Mouse (Mus musculus) kidney, postnatal 36 days (tissue): ENCODE measurements at regions not wholly inside any gene's neighbourhood (a gene's known extent, or its start where the extent isn't known, plus 50 kb on each side); places are given as distances from the start of the nearest gene placed in this dataset.

Experiments
- DNase-seq, 2 experiments: peaks; one replicate each; pipeline ENCODE4 v3.0.0; 2021 to 2022; ENCODE audit warnings: mixed read lengths in 2 of 2

GRCm38 (mm10) chr3:8751356-8751755 lies 858.5 kb downstream of the Zfp704 start:
- DNase-seq, result no peak

GRCm38 (mm10) chr3:8750858-8751257 lies 859.0 kb downstream of the Zfp704 start:
- no peak for DNase-seq

DNA sequence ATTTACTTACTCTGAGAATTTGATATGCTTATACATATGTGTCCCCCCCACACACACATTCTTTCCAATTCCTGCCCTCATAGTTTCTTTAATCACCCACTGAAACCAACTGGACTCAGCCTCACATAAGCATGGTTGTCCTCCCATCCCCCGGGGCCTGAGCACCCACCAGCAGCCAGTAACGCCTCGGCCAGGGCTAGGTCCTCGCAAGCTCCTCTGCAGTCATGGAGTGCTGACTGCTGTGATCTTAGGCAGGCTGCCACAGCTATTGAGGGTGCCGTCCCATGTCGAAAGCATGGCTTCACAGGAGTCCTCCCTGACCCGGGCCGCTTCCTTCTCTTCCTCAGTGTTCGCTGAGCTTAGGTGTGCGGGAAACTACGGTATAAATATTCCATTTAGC lies 859.7 kb downstream of the Zfp704 start:
- DNase-seq, result no peak

DNA sequence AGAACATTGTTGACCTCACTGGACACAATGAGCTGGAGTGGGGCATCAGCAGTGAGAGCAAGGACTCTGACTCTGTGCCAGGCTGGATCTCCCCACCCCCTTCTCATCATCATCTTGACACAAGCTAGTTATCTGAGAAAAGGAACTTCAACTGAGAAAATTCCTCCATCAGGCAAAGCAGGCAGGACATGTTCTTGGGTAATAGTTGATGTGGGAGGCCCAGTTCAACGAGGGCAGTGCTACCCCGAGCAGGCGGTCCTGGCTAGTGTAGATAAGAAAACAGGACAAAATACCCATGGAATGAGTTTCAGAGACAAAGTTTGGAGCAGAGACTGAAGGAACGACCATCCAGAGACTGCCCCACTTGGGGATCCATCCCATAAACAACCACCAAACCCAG lies 862.7 kb downstream of the Zfp704 start:
- no peak for DNase-seq

DNA sequence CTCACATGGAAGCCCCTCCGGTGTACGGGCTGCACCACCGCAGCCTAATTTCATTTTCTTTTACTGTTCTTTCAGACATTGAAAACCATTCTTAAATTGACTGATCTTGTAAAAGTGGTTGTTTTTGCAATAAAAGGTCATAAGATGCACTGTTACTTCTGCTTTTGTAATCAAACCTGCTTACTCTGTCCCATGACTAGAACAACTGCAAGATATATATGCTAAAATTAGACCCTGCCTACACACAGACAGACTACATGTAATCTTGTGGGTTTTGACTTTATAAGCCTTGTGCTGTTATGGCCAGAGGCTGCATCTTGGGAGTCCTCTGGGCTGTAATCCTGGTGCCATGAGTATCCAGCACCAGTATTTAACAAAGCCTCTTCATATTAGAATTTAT lies 863.2 kb downstream of the Zfp704 start:
- no peak for DNase-seq

DNA sequence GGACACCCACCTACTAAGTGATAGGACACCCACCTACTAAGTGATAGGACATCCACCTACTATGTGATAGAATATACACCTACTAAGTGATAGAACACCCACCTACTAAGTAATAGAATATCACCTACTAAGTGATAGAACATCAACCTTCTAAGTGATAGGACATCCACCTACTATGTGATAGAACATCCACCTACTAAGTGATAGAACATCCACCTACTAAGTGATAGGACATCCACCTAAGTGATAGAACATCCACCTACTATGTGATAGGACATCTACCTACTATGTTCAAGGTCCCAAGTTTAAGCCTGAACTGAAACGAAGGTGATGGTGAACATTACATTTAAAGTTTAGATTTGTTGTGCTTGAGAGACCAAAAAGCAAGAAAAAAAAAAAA lies 863.8 kb downstream of the Zfp704 start:
- DNase-seq, result no peak

GRCm38 (mm10) chr3:8744857-8745256 lies 865.0 kb downstream of the Zfp704 start:
- no peak for DNase-seq

GRCm38 (mm10) chr3:8743650-8744049 lies 866.2 kb downstream of the Zfp704 start:
- DNase-seq, result no peak

GRCm38 (mm10) chr3:8741266-8742023 lies 868.4 kb downstream of the Zfp704 start:
- no peak for DNase-seq

- DNase-seq, result no peak
Measured at GRCm38 (mm10) chr3:8740710-8741109, 869.2 kb downstream of the Zfp704 start.

DNA sequence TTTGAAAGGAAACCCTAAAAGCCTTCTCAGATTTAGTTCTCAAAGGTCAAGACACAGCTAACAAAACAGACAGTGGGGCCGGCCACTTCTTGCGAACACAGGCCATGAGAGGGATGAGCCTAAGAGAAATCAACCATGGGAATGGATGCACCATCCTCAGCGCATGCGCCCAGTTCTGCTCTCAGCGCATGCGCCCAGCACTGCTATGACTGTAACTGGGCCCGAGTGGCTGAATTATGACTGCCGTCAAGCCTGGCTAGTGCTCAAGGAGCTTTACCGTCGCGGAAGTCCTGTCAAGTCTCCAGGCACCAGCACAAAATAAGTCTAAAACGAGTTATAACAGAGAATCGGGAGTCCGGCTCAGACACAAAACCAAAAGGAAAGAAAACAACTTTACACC lies 870.6 kb downstream of the Zfp704 start:
- DNase-seq, result peak; percentile 5 to 13

DNA sequence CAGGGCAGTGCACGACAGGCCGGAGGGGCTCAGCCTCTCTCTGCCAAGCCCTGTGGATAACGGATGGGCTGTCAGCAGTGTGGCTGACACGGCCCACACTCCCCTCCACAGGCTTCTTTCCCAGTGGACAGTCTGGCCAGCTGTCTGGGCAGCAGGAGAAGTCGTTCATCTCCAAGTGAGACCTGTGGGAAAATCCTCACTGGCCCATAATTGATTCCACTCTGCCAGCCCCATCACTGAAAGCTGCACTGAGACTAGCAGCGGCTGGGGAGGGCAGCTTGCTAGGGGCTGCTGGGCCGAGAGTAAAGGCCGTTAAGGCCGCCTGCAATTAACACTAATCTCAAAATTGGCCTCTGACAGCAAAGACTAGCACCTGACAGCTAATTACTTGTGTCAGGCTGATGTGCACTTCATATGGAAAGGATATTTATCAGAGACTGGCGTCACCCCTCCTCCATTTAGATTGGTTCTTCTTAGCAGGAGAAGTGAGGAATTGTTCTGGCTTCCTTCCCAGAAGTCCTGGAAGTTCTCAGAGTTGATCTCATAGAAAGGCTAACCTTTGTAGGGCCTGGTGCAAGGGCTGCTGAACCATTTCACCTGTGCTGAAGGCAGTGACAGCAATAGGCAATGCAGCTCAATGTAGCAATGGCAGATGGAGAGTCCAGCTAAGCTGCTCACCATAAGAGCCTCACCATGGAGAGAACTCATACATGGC lies 873.5 kb downstream of the Zfp704 start:
- DNase-seq, result no peak

GRCm38 (mm10) chr3:8734096-8734495 lies 875.8 kb downstream of the Zfp704 start:
- DNase-seq, result no peak

DNA sequence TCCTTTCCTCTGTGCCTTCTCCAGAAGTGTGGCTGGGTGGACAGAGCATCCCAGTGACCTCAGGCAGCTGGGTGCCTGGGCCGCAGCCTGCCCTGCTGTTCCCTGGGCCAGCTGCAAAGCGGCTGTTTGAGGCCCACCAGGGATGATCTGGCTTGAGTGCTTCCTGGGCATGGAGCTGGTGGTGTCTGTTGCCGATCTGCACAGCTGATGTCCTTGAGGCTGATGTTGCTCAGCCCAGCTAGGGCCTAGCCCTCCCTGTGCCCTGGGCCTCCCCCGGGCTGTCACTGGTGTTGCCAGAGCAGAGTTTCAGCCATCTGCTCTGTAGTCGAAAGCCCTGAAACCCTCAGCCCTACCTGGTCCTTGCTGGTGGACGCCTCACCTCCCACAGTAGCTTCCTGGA lies 878.5 kb downstream of the Zfp704 start:
- DNase-seq, result no peak

DNA sequence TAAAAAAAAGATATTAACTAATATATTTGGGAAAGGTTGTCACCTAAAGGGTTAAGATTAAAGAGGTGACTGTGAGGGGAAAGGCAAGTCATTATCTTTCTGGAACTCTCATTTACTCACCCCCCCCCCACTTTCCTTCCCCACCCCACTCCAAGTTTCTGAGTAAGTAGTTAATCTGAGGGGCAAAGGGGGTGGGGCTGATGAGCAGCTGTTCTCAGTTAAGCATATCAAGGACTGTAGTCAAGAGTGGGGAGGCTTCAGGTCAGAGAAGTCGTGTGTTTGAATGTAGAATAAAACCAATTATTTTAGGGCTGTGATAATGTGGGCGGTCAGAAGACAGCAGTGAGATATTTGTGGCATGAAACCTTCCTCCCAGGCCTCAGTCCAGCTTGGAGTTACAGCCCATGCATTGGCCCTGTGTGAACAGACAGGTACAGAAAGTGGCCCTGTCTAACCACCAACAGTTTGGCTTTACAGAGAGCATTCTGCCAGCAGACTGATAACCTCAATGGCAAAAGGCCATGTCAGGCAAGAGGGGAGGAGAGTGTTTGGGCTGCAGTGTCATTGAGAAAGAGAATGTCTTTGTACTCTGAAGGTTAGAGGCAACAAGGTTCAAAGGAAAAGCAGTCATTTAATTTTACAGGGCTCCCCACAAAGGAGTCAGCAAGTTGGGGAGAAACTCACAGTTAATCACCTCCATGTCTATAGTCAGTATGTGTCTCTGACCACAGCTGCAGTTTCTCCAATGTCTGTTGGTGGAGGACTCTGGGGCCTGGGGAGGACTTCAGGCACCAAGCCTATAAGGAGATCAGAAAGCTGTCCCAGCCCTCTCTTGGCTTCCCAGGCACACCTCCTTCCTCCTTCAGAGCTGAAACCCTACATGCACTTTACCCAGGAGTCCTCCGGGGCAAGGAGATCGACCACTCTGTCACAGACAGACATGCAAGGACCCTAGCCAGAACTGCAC lies 888.0 kb downstream of the Zfp704 start:
- no peak for DNase-seq

DNA sequence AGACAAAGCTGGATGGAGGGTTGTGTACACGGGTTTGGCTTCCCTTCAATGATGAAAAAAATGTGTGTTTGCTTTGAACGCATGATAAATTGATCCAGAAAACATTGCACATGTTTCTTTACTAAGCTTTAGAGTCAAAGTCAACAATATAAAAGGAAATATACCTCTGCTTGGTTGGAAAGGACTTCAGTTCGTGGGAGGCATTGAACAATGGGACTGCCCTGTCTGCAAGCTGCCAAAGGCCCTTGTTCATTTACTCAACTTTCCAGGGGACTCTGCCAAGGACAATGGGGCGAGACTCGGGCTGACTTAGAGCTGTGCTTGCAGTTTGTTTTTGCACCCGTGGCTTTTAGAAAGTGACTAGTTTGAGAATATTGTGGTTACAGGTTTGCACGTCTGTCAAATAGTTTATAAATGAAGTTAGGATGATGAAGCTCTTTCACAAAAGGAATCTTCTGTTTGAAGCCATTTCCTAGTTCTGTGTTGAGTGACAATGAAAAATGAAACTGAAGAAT lies 889.2 kb downstream of the Zfp704 start:
- no peak for DNase-seq

GRCm38 (mm10) chr3:8718206-8718605 lies 891.7 kb downstream of the Zfp704 start:
- no peak for DNase-seq

- peak in 1 of 2 experiments; percentile 22 for DNase-seq
Measured at GRCm38 (mm10) chr3:8717334-8717812, 892.5 kb downstream of the Zfp704 start.
